Mouse (Mus musculus) c-Kit-positive CD71-positive TER-119-negative erythroid progenitor cells, embryonic 14.5 days (primary cell): ENCODE measurements around the gene Pycr2.
"Not testable (repeated sequence)": the region's sequence is repeated elsewhere in the genome, so short reads cannot be mapped to it uniquely, and the experiment has no call there.

ENCODE experiments used
- DNase-seq: peaks from one replicate; pipeline ENCODE4 v3.0.0-alpha.2; 2013; ENCODE audit warnings: low read depth

Gene Pycr2

GRCm38 (mm10) chr1:180904039-180904814 lies at the start of gene Pycr2:
Gene Pycr2, plus strand, starts transcription at chr1:180904293.
- peak; percentile 91 for DNase-seq

- no peak for DNase-seq
These were observed 45.3 kb upstream of the Pycr2 start for GRCm38 (mm10) chr1:180858763-180859162.

DNA sequence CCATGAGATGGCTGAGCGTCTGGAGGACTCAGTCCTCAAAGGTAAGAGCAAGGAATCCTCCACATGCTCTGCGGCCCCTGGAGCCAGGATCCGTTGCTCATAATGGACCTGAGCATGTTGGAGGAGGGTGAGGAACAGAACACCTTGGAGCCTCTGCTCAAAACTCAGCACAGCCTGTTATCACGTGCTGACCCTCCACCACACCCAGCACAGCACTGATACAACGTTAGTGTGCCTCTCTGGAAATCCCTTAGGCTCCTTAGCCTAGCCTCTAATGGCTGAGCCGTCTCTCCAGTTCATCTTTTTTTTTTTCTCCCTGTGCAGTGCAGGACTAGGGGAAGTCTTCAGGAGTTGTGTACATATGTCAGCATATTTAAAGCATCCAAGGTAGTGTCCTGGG lies 44.1 kb upstream of the Pycr2 start:
- DNase-seq = peak; percentile 25

- peak; percentile 59 for DNase-seq
These were observed 40.5 kb upstream of the Pycr2 start for GRCm38 (mm10) chr1:180863606-180864005.

- DNase-seq = no peak
These were observed 38.1 kb upstream of the Pycr2 start for GRCm38 (mm10) chr1:180866001-180866400.

- no peak for DNase-seq
These were observed 33.9 kb upstream of the Pycr2 start for GRCm38 (mm10) chr1:180870122-180870650.

DNA sequence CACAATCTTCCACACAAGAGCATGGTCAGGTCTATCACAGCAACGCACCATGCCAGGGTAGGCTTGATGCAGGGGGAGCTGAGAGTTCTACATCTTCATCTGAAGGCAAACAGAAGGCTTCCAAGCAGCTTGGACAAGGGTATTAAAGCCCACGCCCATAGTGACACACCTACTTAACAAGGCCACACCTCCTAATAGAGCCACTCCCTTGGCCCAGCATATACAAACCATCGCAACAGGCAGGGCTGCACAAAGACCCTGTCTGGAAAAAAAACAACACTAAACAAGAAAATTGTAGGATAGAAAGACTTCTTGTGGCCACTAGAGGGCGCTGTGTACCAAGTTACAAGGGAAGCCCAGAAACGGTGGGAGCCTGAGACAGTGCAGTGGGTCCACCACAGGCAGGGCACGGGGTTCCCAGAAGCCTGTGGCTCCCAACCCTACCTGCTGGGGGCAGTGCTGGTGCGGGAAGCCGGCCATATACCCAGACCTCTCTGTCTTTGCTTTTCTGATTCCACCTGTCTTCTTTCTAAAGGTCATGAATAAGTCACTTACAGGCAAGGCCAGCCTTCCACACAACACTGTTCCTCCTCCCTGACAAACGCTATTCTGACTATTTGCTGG lies 30.1 kb upstream of the Pycr2 start:
- DNase-seq = peak; percentile 76

DNA sequence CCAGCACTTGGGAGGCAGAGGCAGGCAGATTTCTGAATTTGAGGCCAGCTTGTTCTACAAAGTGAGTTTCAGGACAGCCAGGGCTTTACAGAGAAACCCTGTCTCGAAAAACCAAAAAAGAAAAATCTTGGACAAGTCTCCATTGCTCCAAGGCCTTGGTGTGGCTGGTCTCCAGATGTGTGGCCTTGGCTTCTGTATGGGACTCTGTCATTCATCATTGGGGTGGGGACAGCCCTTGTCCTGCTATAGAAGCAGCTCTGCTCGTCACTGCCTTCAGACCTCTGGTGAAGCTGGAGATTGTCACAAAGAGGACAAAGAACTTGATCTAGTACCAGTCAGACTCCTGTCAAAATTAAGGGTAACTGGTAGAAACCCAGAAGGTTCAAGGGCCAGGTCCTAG lies 29.5 kb upstream of the Pycr2 start:
- no peak for DNase-seq

GRCm38 (mm10) chr1:180875126-180875525 lies 29.0 kb upstream of the Pycr2 start:
- DNase-seq = no peak

DNA sequence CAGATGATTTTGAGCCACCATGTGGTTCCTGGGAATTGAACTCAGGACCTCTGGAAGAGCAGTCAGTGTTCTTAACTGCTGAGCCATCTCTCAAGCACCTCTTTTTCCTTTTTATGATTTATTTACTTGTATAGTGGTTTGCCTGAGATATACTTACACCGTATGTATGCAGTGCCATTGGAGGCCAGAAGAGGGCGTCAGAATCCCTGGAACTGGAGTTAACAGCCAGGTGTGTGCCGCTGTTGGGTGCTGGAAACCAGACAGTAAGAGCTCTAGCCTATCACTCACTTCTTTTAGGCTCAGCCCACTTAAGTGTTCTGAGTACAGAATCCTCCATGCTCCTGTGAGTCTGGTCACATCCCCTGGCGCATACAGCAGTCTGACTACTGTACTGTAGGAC lies 26.6 kb upstream of the Pycr2 start:
- no peak for DNase-seq

DNA sequence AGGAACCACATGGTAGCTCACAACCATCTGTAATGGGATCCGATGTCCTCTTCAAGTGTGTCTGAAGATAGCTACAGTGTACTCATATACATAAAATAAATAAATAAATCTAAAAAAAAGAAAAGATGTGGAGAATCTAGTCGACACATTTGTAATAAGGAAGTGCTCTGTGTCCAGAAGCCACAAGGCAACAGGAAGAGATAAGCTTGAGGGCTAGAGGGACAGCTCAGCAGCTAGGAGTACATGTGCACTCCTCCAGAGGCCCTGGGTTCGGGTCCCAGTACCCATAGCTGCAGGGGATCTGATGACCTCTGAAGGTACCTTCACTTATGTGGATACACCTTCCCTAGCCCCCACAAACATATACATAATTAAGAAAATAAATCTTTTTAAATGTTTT lies 22.3 kb upstream of the Pycr2 start:
- DNase-seq = no peak

DNA sequence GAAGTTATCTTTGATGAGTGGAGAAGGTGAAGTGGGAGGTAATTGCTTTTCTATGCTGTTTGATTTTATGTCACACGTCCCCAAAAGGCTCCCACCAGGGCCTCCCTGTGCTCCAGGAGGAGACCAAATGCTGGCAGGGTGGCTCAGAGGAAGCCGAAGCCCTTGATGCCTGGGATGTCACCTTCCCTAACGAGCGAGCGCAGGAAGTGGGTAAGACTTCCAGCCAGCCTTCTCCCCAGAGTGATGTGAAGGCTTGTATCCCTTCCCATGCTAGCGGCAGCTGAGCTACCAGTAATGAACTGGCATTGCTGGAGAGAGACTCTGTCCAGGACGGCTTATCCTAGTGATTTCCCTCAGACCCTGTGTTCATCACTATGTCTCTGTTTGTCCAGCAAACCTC lies 20.4 kb upstream of the Pycr2 start:
- no peak for DNase-seq

- no peak for DNase-seq
These were observed 19.6 kb upstream of the Pycr2 start for GRCm38 (mm10) chr1:180884484-180884883.

DNA sequence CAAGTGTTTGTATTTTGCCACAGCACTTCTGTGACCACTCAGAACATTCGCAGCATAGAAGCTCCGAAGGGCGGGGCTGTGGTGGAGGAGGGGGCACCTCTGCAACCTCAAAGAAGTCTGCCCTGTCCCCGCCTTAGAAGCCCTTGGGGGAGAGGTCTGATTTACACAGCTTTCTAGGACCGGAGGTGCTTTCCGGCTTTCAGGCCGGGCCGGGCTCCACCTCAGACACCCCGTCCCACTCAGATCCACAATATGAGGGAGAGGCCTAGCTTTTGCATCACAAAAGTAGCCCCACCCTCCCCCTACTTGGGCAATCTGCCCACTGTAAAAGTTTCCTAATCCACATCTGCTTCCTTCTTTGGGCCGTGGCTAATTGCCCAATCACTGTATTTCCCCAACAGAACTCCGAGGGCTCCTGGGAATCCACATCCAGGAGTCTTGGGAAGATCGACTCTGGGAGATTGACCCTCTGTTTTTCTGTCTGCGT lies 15.5 kb upstream of the Pycr2 start:
- DNase-seq = no peak

- DNase-seq = no peak
These were observed 14.9 kb upstream of the Pycr2 start for GRCm38 (mm10) chr1:180889172-180889571.

- no peak for DNase-seq
These were observed 14.3 kb upstream of the Pycr2 start for GRCm38 (mm10) chr1:180889841-180890240.

DNA sequence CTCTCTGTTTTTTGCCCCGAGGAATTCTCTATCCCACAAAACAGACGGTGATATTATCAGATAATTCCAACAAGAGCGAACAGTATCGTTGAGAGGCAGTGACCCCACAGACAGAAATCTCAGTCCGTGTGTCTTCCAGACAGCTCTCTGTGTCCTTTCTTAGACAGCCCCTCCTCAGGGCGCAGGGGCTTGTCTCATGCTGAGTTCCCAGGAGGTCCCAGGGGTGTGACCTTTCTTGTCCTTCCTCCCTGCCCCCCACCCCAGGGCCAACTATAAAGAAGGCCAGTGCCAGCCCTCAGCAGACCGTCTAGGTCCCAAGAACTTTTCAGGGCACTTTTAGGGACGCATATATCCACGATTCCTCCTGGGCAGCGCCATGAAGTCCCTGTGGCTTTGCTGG lies 11.3 kb upstream of the Pycr2 start, which contains the start of gene Lefty2:
Gene Lefty2, plus strand, starts transcription at position 301 of the 400 bp plus-strand sequence.
- no peak for DNase-seq

DNA sequence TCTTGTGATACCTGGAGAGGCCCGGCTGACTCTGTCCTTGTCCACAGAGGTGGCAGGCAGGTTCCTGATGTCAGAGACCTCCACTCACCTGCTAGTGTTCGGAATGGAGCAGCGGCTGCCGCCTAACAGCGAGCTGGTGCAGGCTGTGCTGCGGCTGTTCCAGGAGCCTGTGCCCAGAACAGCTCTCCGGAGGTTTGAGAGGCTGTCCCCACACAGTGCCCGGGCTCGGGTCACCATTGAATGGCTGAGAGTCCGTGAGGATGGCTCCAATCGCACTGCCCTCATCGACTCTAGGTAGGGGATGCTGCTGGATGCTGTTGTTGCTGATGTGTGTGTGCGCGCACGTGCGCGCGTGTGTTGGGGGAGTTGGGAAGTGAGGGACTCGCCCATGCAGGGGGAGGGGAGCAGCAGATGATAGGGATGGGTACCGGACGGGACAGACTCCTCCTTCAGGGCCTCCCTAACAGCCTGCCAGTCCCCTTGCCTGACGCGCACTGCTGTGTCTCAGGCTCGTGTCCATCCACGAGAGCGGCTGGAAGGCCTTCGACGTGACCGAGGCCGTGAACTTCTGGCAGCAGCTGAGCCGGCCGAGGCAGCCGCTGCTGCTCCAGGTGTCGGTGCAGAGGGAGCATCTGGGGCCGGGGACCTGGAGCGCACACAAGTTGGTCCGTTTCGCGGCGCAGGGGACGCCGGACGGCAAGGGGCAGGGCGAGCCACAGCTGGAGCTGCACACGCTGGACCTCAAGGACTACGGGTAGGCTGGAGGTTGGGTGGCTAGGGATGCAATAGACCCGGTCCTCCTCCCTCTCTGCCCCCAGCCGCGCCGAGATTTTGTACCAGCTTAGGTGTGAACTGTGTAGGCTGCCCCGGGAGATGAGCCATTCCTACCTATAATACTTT lies 9.8 kb upstream of the Pycr2 start:
- not testable (repeated sequence) for DNase-seq

GRCm38 (mm10) chr1:180901107-180901506 lies 3.0 kb upstream of the Pycr2 start:
- peak; percentile 58 for DNase-seq

- DNase-seq = peak; percentile 99
These were observed 1.2 kb upstream of the Pycr2 start for GRCm38 (mm10) chr1:180902915-180903314.

DNA sequence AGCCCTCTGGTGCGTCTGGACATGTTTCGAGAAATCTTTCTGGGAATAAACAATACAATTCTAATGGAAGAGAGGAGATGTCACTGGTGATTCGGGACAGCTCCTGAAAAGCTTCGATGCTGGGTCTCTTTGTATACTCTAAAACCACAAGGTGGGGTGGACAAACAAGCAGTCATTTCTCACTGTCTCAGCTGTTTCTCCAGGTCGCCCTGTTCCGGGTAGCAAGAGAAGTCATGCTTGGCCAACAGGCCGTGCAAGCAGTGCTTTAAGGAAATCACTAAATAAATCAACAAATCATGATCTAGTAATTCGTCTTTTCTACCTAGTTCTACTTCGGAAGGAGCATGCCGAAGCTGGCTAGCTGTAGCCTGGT lies 441 bp upstream of the Pycr2 start:
- no peak for DNase-seq

- no peak for DNase-seq
These were observed 655 bp downstream of the Pycr2 start for GRCm38 (mm10) chr1:180904815-180905080.
